Comparison of ENCODE assay signal across 8 mouse cellular contexts in the genomic region with DNA sequence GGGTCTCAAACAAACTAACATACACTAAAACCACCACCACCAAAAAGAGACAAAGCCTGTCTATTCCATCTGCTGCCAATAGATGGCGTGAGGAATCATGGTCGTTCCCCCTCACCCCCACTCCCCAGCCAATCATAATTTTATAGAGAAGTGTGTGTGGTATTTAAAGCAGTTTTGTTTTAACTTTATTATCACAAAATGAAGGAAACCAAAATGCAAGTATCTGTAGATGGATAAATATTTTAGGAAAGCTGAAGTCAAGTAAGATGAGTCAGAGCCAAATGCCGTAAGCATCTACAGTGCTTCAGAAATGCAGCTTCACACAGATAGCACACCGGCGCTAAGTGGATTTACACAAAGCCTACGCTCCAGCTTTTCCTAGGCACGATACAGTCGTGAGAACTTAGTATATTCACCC.
DNase-seq lines count a peak whose midpoint lies in the region; ATAC-seq and TF ChIP-seq lines count a peak whose summit lies in the region.

No protein-coding gene starts in this region.

- no peak overlapping the region for H3K4me2 ChIP-seq in hindbrain, embryonic 11.5 days (replicated peaks; ENCODE audit: low read depth, low read length)
- H3K4me2 ChIP-seq in midbrain, postnatal 0 days (ENCODE audit: low read depth, low read length, poor library complexity, severe bottlenecking), result no peak overlapping the region

- peaks cover 4% of the 10 kb centered on the region; the same call in 1 of the 2 replicates for H3K4me1 ChIP-seq in hindbrain, embryonic 11.5 days (replicated peaks; ENCODE audit: control insufficient read depth, insufficient read depth, low read length)
- peaks cover 3% of the 10 kb centered on the region; the same call in 1 of the 2 replicates for H3K4me1 ChIP-seq in midbrain, postnatal 0 days (ENCODE audit: insufficient read depth, low read length)

- peaks cover 6% of the 10 kb centered on the region; the same call in 1 of the 2 replicates for H3K27me3 ChIP-seq in hindbrain, embryonic 11.5 days (ENCODE audit: control insufficient read depth, insufficient read depth, low read length)
- no peaks in the 10 kb centered on the region for H3K27me3 ChIP-seq in midbrain, postnatal 0 days (ENCODE audit: insufficient read depth, low read length)

- no peak overlapping the region for H3K9ac ChIP-seq in hindbrain, embryonic 11.5 days (ENCODE audit: low read depth, low read length)
- no peak overlapping the region for H3K9ac ChIP-seq in midbrain, postnatal 0 days (replicated peaks; ENCODE audit: low read length, poor library complexity, severe bottlenecking)

- no peaks in the 10 kb centered on the region for H3K9me3 ChIP-seq in hindbrain, embryonic 11.5 days (ENCODE audit: control insufficient read depth, low read length)
- H3K9me3 ChIP-seq in midbrain, postnatal 0 days (ENCODE audit: low read length), result no peaks in the 10 kb centered on the region

- peak overlapping the region; percentile 95 for H3K27ac ChIP-seq in layer of hippocampus, adult 2 months
- H3K27ac ChIP-seq in hindbrain, embryonic 11.5 days (ENCODE audit: low read depth, low read length), result no peak overlapping the region
- peak overlapping the region; percentile 87; the same call in 1 of the 2 replicates for H3K27ac ChIP-seq in midbrain, postnatal 0 days (ENCODE audit: low read depth, low read length)

- peak; percentile 64 for ATAC-seq in common myeloid progenitor, adult 5-6 weeks (replicated peaks; ENCODE audit: low read depth, poor library complexity, severe bottlenecking)
- no peak for ATAC-seq in hindbrain, embryonic 11.5 days (ENCODE audit: low FRiP score)
- ATAC-seq in midbrain, postnatal 0 days (ENCODE audit: low FRiP score), result no peak

- no peaks in the 10 kb centered on the region for H3K36me3 ChIP-seq in hindbrain, embryonic 11.5 days (ENCODE audit: control insufficient read depth, insufficient read depth, low read length)
- no peaks in the 10 kb centered on the region for H3K36me3 ChIP-seq in midbrain, postnatal 0 days (ENCODE audit: insufficient read depth, low read length)

- DNase-seq in layer of hippocampus, adult 2 months (ENCODE audit: low spot score in 2 of 2), result peak; percentile 35 to 41
- DNase-seq in layer of hippocampus, adult 9-10 months (ENCODE audit: low spot score), result no peak
- peak; percentile 16 for DNase-seq in Muller cell, postnatal 12 days (ENCODE audit: inconsistent ontology term)
- DNase-seq in hindbrain, embryonic 11.5 days (ENCODE audit: low spot score), result peak; percentile 59
- DNase-seq in midbrain, postnatal 0 days (ENCODE audit: low spot score), result peak; percentile 74
- no peak for DNase-seq in yolk sac, embryonic 10.5 days (ENCODE audit: low spot score)
- DNase-seq in gastrocnemius, adult 8-10 months (ENCODE audit: low spot score in 2 of 2), result no peak

- TF ChIP-seq CTCF in layer of hippocampus, adult 2 months (conservative IDR thresholded peaks at IDR 0.05), result peak; percentile 91
- peak; percentile 86 for TF ChIP-seq CTCF in midbrain, postnatal 0 days (IDR thresholded peaks at IDR 0.05)

- WGBS in hindbrain, embryonic 11.5 days, result 33% methylated on average over 8 of the region's 8 CpGs
- 9% methylated on average over 8 of the region's 8 CpGs for WGBS in midbrain, postnatal 0 days

- H3K4me3 ChIP-seq in layer of hippocampus, adult 2 months, result peak overlapping the region; percentile 43; the same call in 1 of the 2 replicates
- no peak overlapping the region for H3K4me3 ChIP-seq in hindbrain, embryonic 11.5 days (ENCODE audit: low read depth, low read length)
- no peak overlapping the region for H3K4me3 ChIP-seq in midbrain, postnatal 0 days (ENCODE audit: low read depth, low read length)

Comparison
In these comparisons a context has a peak if more than half of its experiments do, and no peak if none do; other contexts are left out.
1. DNase-seq: peak in layer of hippocampus, adult 2 months (2 of 2), Muller cell, postnatal 12 days (single experiment), hindbrain, embryonic 11.5 days (single experiment) and midbrain, postnatal 0 days (single experiment); none in layer of hippocampus, adult 9-10 months (single experiment), yolk sac, embryonic 10.5 days (single experiment) and gastrocnemius, adult 8-10 months (0 of 2).